Mouse (Mus musculus): ENCODE data around the gene Lrmda. TPM values are rescaled to one million over a fixed set of nuclear protein-coding genes. Genes with fewer than 3 reads are reported as not detected.
A peak's percentile ranks its signal among the peaks of the same experiment; 100 is the strongest.

Lrmda gene
- polyA plus RNA-seq, 1 experiment from 2014 or later, result 0.20 TPM

- Histone ChIP-seq H3K4me1 (peaks cover 39% of the 10 kb centered on the region), H3K36me3 (replicated peaks) (no peaks in the 10 kb centered on the region), H3K9me3 (no peaks in the 10 kb centered on the region), H3K27me3 (ENCODE audit: poor library complexity, severe bottlenecking) (peaks cover 51% of the 10 kb centered on the region), H3K27ac (peak overlapping the region; percentile 66), H3K4me3 (no peak overlapping the region)
- DNase-seq (ENCODE audit: extremely low spot score, low spot score), result no peak
- 52% methylated on average over 8 of the region's 8 CpGs for whole genome bisulfite sequencing
Measured at GRCm38 (mm10) chr14:22545887-22546675, 526.6 kb downstream of the Lrmda start.

- Histone ChIP-seq H3K36me3 (replicated peaks) (no peaks in the 10 kb centered on the region), H3K4me1 (peaks cover 39% of the 10 kb centered on the region), H3K4me3 (no peak overlapping the region), H3K9me3 (no peaks in the 10 kb centered on the region), H3K27ac (no peak overlapping the region), H3K27me3 (ENCODE audit: poor library complexity, severe bottlenecking) (peaks cover 56% of the 10 kb centered on the region)
- WGBS, result 35% methylated on average over 4 of the region's 4 CpGs
- DNase-seq (ENCODE audit: extremely low spot score, low spot score), result no peak
Measured at GRCm38 (mm10) chr14:22546676-22546984, 527.1 kb downstream of the Lrmda start.

GRCm38 (mm10) chr14:22548286-22548685 lies 528.8 kb downstream of the Lrmda start:
- Histone ChIP-seq H3K9me3 (no peaks in the 10 kb centered on the region), H3K4me3 (no peak overlapping the region), H3K36me3 (replicated peaks) (no peaks in the 10 kb centered on the region), H3K4me1 (peaks cover 51% of the 10 kb centered on the region), H3K27me3 (ENCODE audit: poor library complexity, severe bottlenecking) (peaks cover 70% of the 10 kb centered on the region), H3K27ac (no peak overlapping the region)
- 24% methylated on average over 2 of the region's 2 CpGs for WGBS
- no peak for DNase-seq (ENCODE audit: extremely low spot score, low spot score)

GRCm38 (mm10) chr14:22549166-22549565 lies 529.7 kb downstream of the Lrmda start:
- H3K27ac ChIP-seq, result no peak overlapping the region
- H3K4me3 ChIP-seq, result no peak overlapping the region
- peaks cover 55% of the 10 kb centered on the region for H3K4me1 ChIP-seq
- no peak for DNase-seq (ENCODE audit: extremely low spot score, low spot score)
- no peaks in the 10 kb centered on the region for H3K9me3 ChIP-seq
- H3K36me3 ChIP-seq (replicated peaks), result no peaks in the 10 kb centered on the region
- 81% methylated on average over 2 of the region's 2 CpGs for WGBS
- H3K27me3 ChIP-seq (ENCODE audit: poor library complexity, severe bottlenecking), result peaks cover 70% of the 10 kb centered on the region

GRCm38 (mm10) chr14:22552358-22552757 lies 532.8 kb downstream of the Lrmda start:
- no peak for DNase-seq (ENCODE audit: extremely low spot score, low spot score)
- H3K9me3 ChIP-seq, result no peaks in the 10 kb centered on the region
- no peak overlapping the region for H3K27ac ChIP-seq
- H3K27me3 ChIP-seq (ENCODE audit: poor library complexity, severe bottlenecking), result peaks cover 87% of the 10 kb centered on the region
- no peak overlapping the region for H3K4me3 ChIP-seq
- H3K36me3 ChIP-seq (replicated peaks), result no peaks in the 10 kb centered on the region
- H3K4me1 ChIP-seq, result peaks cover 29% of the 10 kb centered on the region
- 28% methylated on average over 4 of the region's 4 CpGs for WGBS

- no peak for DNase-seq (ENCODE audit: extremely low spot score, low spot score)
- Histone ChIP-seq H3K27ac (no peak overlapping the region), H3K4me3 (no peak overlapping the region), H3K27me3 (ENCODE audit: poor library complexity, severe bottlenecking) (peaks cover 87% of the 10 kb centered on the region), H3K9me3 (no peaks in the 10 kb centered on the region), H3K4me1 (peaks cover 24% of the 10 kb centered on the region), H3K36me3 (replicated peaks) (no peaks in the 10 kb centered on the region)
- 18% methylated on average over 3 of the region's 3 CpGs for WGBS
Measured at GRCm38 (mm10) chr14:22552841-22553240, 533.3 kb downstream of the Lrmda start.

- Histone ChIP-seq H3K36me3 (replicated peaks) (no peaks in the 10 kb centered on the region), H3K27me3 (ENCODE audit: poor library complexity, severe bottlenecking) (peaks cover 81% of the 10 kb centered on the region), H3K4me1 (peaks cover 16% of the 10 kb centered on the region), H3K4me3 (no peak overlapping the region), H3K27ac (no peak overlapping the region), H3K9me3 (no peaks in the 10 kb centered on the region)
- WGBS, result 90% methylated on average over 3 of the region's 3 CpGs
- DNase-seq (ENCODE audit: extremely low spot score, low spot score), result no peak
Measured at GRCm38 (mm10) chr14:22553717-22554116, 534.2 kb downstream of the Lrmda start.

- WGBS, result 72% methylated on average over 5 of the region's 5 CpGs
- H3K27me3 ChIP-seq (ENCODE audit: poor library complexity, severe bottlenecking), result peaks cover 73% of the 10 kb centered on the region
- no peaks in the 10 kb centered on the region for H3K9me3 ChIP-seq
- H3K4me3 ChIP-seq, result no peak overlapping the region
- H3K36me3 ChIP-seq (replicated peaks), result no peaks in the 10 kb centered on the region
- peaks cover 44% of the 10 kb centered on the region for H3K4me1 ChIP-seq
- DNase-seq (ENCODE audit: extremely low spot score, low spot score), result no peak
- H3K27ac ChIP-seq, result no peak overlapping the region
Measured at GRCm38 (mm10) chr14:22572486-22572885, 553.0 kb downstream of the Lrmda start.

- DNase-seq (ENCODE audit: extremely low spot score, low spot score), result no peak
- 81% methylated on average over 7 of the region's 7 CpGs for whole genome bisulfite sequencing
- H3K9me3 ChIP-seq, result no peaks in the 10 kb centered on the region
- H3K4me3 ChIP-seq, result no peak overlapping the region
- no peak overlapping the region for H3K27ac ChIP-seq
- H3K4me1 ChIP-seq, result peaks cover 55% of the 10 kb centered on the region
- H3K27me3 ChIP-seq (ENCODE audit: poor library complexity, severe bottlenecking), result peaks cover 82% of the 10 kb centered on the region
- H3K36me3 ChIP-seq (replicated peaks), result no peaks in the 10 kb centered on the region
Measured at GRCm38 (mm10) chr14:22573585-22573984, 554.1 kb downstream of the Lrmda start.

GRCm38 (mm10) chr14:22574006-22574405 lies 554.5 kb downstream of the Lrmda start:
- DNase-seq (ENCODE audit: extremely low spot score, low spot score), result no peak
- Histone ChIP-seq H3K27ac (no peak overlapping the region), H3K4me3 (no peak overlapping the region), H3K27me3 (ENCODE audit: poor library complexity, severe bottlenecking) (peaks cover 86% of the 10 kb centered on the region), H3K9me3 (no peaks in the 10 kb centered on the region), H3K36me3 (replicated peaks) (no peaks in the 10 kb centered on the region), H3K4me1 (peaks cover 55% of the 10 kb centered on the region)
- 86% methylated on average over 4 of the region's 4 CpGs for WGBS

GRCm38 (mm10) chr14:22576441-22576840 lies 556.9 kb downstream of the Lrmda start:
- Histone ChIP-seq H3K9me3 (no peaks in the 10 kb centered on the region), H3K4me1 (peaks cover 62% of the 10 kb centered on the region), H3K27me3 (ENCODE audit: poor library complexity, severe bottlenecking) (peaks cover 91% of the 10 kb centered on the region), H3K27ac (0 out of 2 replicates have a peak overlapping the region, but pooled peaks have one; percentile 35), H3K36me3 (replicated peaks) (no peaks in the 10 kb centered on the region), H3K4me3 (no peak overlapping the region)
- 31% methylated on average over 6 of the region's 6 CpGs for WGBS
- DNase-seq (ENCODE audit: extremely low spot score, low spot score), result no peak

GRCm38 (mm10) chr14:22577411-22578037 lies 558.0 kb downstream of the Lrmda start:
- no peaks in the 10 kb centered on the region for H3K9me3 ChIP-seq
- H3K27me3 ChIP-seq (ENCODE audit: poor library complexity, severe bottlenecking), result peaks cover 82% of the 10 kb centered on the region
- no peak for DNase-seq (ENCODE audit: extremely low spot score, low spot score)
- no peak overlapping the region; the same call in 1 of the 2 replicates for H3K4me3 ChIP-seq
- WGBS, result 35% methylated on average over 13 of the region's 13 CpGs
- peaks cover 58% of the 10 kb centered on the region for H3K4me1 ChIP-seq
- H3K27ac ChIP-seq, result peak overlapping the region; percentile 51
- no peaks in the 10 kb centered on the region for H3K36me3 ChIP-seq (replicated peaks)

GRCm38 (mm10) chr14:22578224-22578623 lies 558.7 kb downstream of the Lrmda start:
- Histone ChIP-seq H3K4me1 (peaks cover 55% of the 10 kb centered on the region), H3K27ac (no peak overlapping the region), H3K36me3 (replicated peaks) (no peaks in the 10 kb centered on the region), H3K27me3 (ENCODE audit: poor library complexity, severe bottlenecking) (peaks cover 75% of the 10 kb centered on the region), H3K9me3 (no peaks in the 10 kb centered on the region), H3K4me3 (no peak overlapping the region)
- WGBS, result 20% methylated on average over 6 of the region's 6 CpGs
- peak; percentile 84 for DNase-seq (ENCODE audit: extremely low spot score, low spot score)

Measured in forebrain, embryonic 10.5 days (tissue).